Mouse (Mus musculus) C2C12 (cell line): ENCODE data around the gene Ercc8. TPM values are rescaled to one million over a fixed set of nuclear protein-coding genes. Genes with fewer than 3 reads are reported as not detected.
A peak's percentile ranks its signal among the peaks of the same experiment; 100 is the strongest.

Experiments used
- H3K27me3 ChIP-seq: one replicate; pipeline ENCODE4 v1.6.1; 2011; ENCODE audit not compliant: control insufficient read depth, insufficient read depth, insufficient read length
- H3K36me3 ChIP-seq: one replicate; pipeline ENCODE4 v1.6.1; 2011; ENCODE audit not compliant: control insufficient read depth, insufficient read depth
- H3K4me3 ChIP-seq: one replicate; pipeline ENCODE4 v1.5.1; 2011; ENCODE audit warnings: mild to moderate bottlenecking, control low read depth; ENCODE audit not compliant: poor library complexity, insufficient read depth, severe bottlenecking
- H3K79me2 ChIP-seq: one replicate; pipeline ENCODE4 v1.6.1; 2011; ENCODE audit not compliant: control insufficient read depth, insufficient read depth
- H3K79me3 ChIP-seq: one replicate; pipeline ENCODE4 v1.6.1; 2011; ENCODE audit warnings: low read depth, control low read depth
- H3ac ChIP-seq: one replicate; pipeline ENCODE3; 2011; ENCODE audit warnings: low read depth; ENCODE audit not compliant: control insufficient read depth, insufficient read length
- CEBPB ChIP-seq: IDR thresholded peaks from one replicate; pipeline ENCODE4 v1.6.1; 2011; ENCODE audit warnings: low read depth, mild to moderate bottlenecking, control low read depth, moderate library complexity
- CTCF ChIP-seq: IDR thresholded peaks from one replicate; pipeline ENCODE4 v1.5.1; 2011; ENCODE audit not compliant: control insufficient read depth, insufficient read depth, insufficient read length
- FOSL1 ChIP-seq: IDR thresholded peaks from one replicate; pipeline ENCODE4 v1.8.0; 2011; ENCODE audit warnings: mild to moderate bottlenecking, low read length; ENCODE audit not compliant: poor library complexity, insufficient read depth, severe bottlenecking
- MAX ChIP-seq: IDR thresholded peaks from one replicate; pipeline ENCODE4 v1.6.1; 2011; ENCODE audit warnings: mild to moderate bottlenecking, control low read depth
- MYOD1 ChIP-seq: IDR thresholded peaks from one replicate; pipeline ENCODE4 v1.6.1; 2011; ENCODE audit warnings: low read depth; ENCODE audit not compliant: control insufficient read depth, insufficient read length
- MYOG ChIP-seq: IDR thresholded peaks from one replicate; pipeline ENCODE4 v1.6.1; 2011; ENCODE audit not compliant: control insufficient read depth, insufficient read length; ENCODE audit errors: extremely low read depth
- USF1 ChIP-seq: IDR thresholded peaks from one replicate; pipeline ENCODE4 v1.6.1; 2011; ENCODE audit warnings: low read depth, mild to moderate bottlenecking, control low read depth, moderate library complexity
- polyA plus RNA-seq: library from polyadenylated mRNA; unstranded; fragments of >200 nt; fragmentation: generic; extraction: Trizol; gene quantifications from one replicate; pipeline ENCODE4 v1.2.1, GENCODE M21; 2012; ENCODE audit warnings: missing spikeins

Gene Ercc8
- polyA plus RNA-seq, 1 experiment: 6.7 TPM

- Histone ChIP-seq H3K4me3 (no peak overlapping the region), H3ac (no peak overlapping the region), H3K79me3 (peaks cover 18% of the 10 kb centered on the region), H3K79me2 (peaks cover 61% of the 10 kb centered on the region), H3K27me3 (no peaks in the 10 kb centered on the region), H3K36me3 (peaks cover 13% of the 10 kb centered on the region)
- no peak for TF ChIP-seq MAX
- TF ChIP-seq CEBPB: peak; percentile 65
These were observed 1.4 kb downstream of the Ercc8 start for GRCm38 (mm10) chr13:108159963-108160362.

GRCm38 (mm10) chr13:108163912-108164311 lies 5.4 kb downstream of the Ercc8 start:
- peaks cover 14% of the 10 kb centered on the region for H3K79me3 ChIP-seq
- TF ChIP-seq MYOD1 (no peak), FOSL1 (no peak), USF1 (no peak), CEBPB (no peak), MAX (no peak), MYOG (no peak), CTCF (no peak)

GRCm38 (mm10) chr13:108164621-108165020 lies 6.1 kb downstream of the Ercc8 start:
- Histone ChIP-seq H3K27me3 (no peaks in the 10 kb centered on the region), H3K36me3 (peaks cover 15% of the 10 kb centered on the region), H3ac (no peak overlapping the region), H3K79me2 (peaks cover 21% of the 10 kb centered on the region), H3K4me3 (no peak overlapping the region), H3K79me3 (peaks cover 11% of the 10 kb centered on the region)
- TF ChIP-seq MYOD1 (no peak), FOSL1 (no peak), MYOG (no peak), CEBPB (no peak), USF1 (no peak), MAX (no peak)

More at GRCm38 (mm10) chr13:108163912-108164311, 5.4 kb downstream of the Ercc8 start:
- H3K4me3 ChIP-seq: no peak overlapping the region
- H3K79me2 ChIP-seq: peaks cover 28% of the 10 kb centered on the region
- no peak overlapping the region for H3ac ChIP-seq
- no peaks in the 10 kb centered on the region for H3K27me3 ChIP-seq
- H3K36me3 ChIP-seq: peaks cover 13% of the 10 kb centered on the region

- Histone ChIP-seq H3K4me3 (no peak overlapping the region), H3K79me3 (peaks cover 4% of the 10 kb centered on the region), H3K27me3 (no peaks in the 10 kb centered on the region), H3K79me2 (no peaks in the 10 kb centered on the region), H3ac (no peak overlapping the region), H3K36me3 (peaks cover 35% of the 10 kb centered on the region)
- TF ChIP-seq MAX: no peak
- TF ChIP-seq MYOG: no peak
- TF ChIP-seq FOSL1: no peak
- no peak for TF ChIP-seq CTCF
- TF ChIP-seq MYOD1: no peak
- TF ChIP-seq CEBPB: no peak
- no peak for TF ChIP-seq USF1
These were observed 11.5 kb downstream of the Ercc8 start for GRCm38 (mm10) chr13:108170002-108170401.

GRCm38 (mm10) chr13:108170511-108170910 lies 12.0 kb downstream of the Ercc8 start:
- Histone ChIP-seq H3K27me3 (no peaks in the 10 kb centered on the region), H3ac (no peak overlapping the region), H3K79me3 (peaks cover 3% of the 10 kb centered on the region), H3K36me3 (peaks cover 35% of the 10 kb centered on the region), H3K79me2 (no peaks in the 10 kb centered on the region), H3K4me3 (no peak overlapping the region)
- TF ChIP-seq MYOD1 (no peak), CEBPB (no peak), MYOG (no peak), MAX (no peak), USF1 (no peak), CTCF (no peak), FOSL1 (no peak)

GRCm38 (mm10) chr13:108179618-108180017 lies 21.1 kb downstream of the Ercc8 start:
- Histone ChIP-seq H3K79me3 (no peaks in the 10 kb centered on the region), H3K27me3 (no peaks in the 10 kb centered on the region), H3K4me3 (no peak overlapping the region), H3ac (no peak overlapping the region), H3K79me2 (no peaks in the 10 kb centered on the region), H3K36me3 (peaks cover 74% of the 10 kb centered on the region)
- TF ChIP-seq FOSL1: no peak
- TF ChIP-seq CEBPB: no peak
- TF ChIP-seq CTCF: no peak
- no peak for TF ChIP-seq MYOG
- no peak for TF ChIP-seq MAX
- no peak for TF ChIP-seq USF1
- no peak for TF ChIP-seq MYOD1

- Histone ChIP-seq H3K36me3 (peaks cover 77% of the 10 kb centered on the region), H3ac (no peak overlapping the region), H3K4me3 (no peak overlapping the region), H3K27me3 (no peaks in the 10 kb centered on the region), H3K79me3 (no peaks in the 10 kb centered on the region), H3K79me2 (no peaks in the 10 kb centered on the region)
- TF ChIP-seq MYOG (no peak), CEBPB (no peak), USF1 (no peak), CTCF (no peak), FOSL1 (no peak), MAX (no peak), MYOD1 (no peak)
These were observed 22.3 kb downstream of the Ercc8 start for GRCm38 (mm10) chr13:108180821-108181220.
